Mouse (Mus musculus): ENCODE results near the gene Dmpk. TPM values are rescaled to one million over a fixed set of nuclear protein-coding genes. Genes with fewer than 3 reads are reported as not detected.

The Dmpk gene
- polyA plus RNA-seq, 1 experiment from 2014 or later = 16.4 TPM

GRCm38 (mm10) chr7:19096421-19096976, 12.8 kb downstream of the Dmpk start:
- Histone ChIP-seq H3K27ac (ENCODE audit: poor library complexity, severe bottlenecking) (peak overlapping the region; percentile 99), H3K27me3 (replicated peaks) (no peaks in the 10 kb centered on the region; the same call in 1 of the 2 replicates), H3K9me3 (replicated peaks) (no peaks in the 10 kb centered on the region), H3K4me1 (replicated peaks) (peaks cover 44% of the 10 kb centered on the region), H3K36me3 (peaks cover 22% of the 10 kb centered on the region), H3K9ac (peak overlapping the region; percentile 97), H3K4me3 (peak overlapping the region; percentile 79), H3K4me2 (peak overlapping the region; percentile 88)
- ATAC-seq (ENCODE audit: insufficient number of reproducible peaks, low FRiP score) = no peak
- WGBS = 49% methylated on average over 5 of the region's 5 CpGs

GRCm38 (mm10) chr7:19097217-19097616, 13.6 kb downstream of the Dmpk start:
- Histone ChIP-seq H3K36me3 (peaks cover 15% of the 10 kb centered on the region), H3K9ac (peak overlapping the region; percentile 97), H3K27ac (ENCODE audit: poor library complexity, severe bottlenecking) (no peak overlapping the region), H3K4me3 (no peak overlapping the region), H3K27me3 (replicated peaks) (no peaks in the 10 kb centered on the region), H3K9me3 (replicated peaks) (no peaks in the 10 kb centered on the region), H3K4me1 (replicated peaks) (peaks cover 37% of the 10 kb centered on the region), H3K4me2 (peak overlapping the region; percentile 88)
- 40% methylated on average over 2 of the region's 2 CpGs for WGBS
- ATAC-seq (ENCODE audit: insufficient number of reproducible peaks, low FRiP score) = no peak

GRCm38 (mm10) chr7:19097863-19098262, 14.2 kb downstream of the Dmpk start:
- Histone ChIP-seq H3K27ac (ENCODE audit: poor library complexity, severe bottlenecking) (no peak overlapping the region), H3K36me3 (peaks cover 15% of the 10 kb centered on the region), H3K9ac (no peak overlapping the region; the same call in 1 of the 2 replicates), H3K4me3 (no peak overlapping the region), H3K27me3 (replicated peaks) (no peaks in the 10 kb centered on the region), H3K4me2 (no peak overlapping the region), H3K9me3 (replicated peaks) (peaks cover 4% of the 10 kb centered on the region), H3K4me1 (replicated peaks) (peaks cover 30% of the 10 kb centered on the region)
- no peak for ATAC-seq (ENCODE audit: insufficient number of reproducible peaks, low FRiP score)

- WGBS = 68% methylated on average over 7 of the region's 7 CpGs
- Histone ChIP-seq H3K9me3 (replicated peaks) (peaks cover 11% of the 10 kb centered on the region), H3K27ac (ENCODE audit: poor library complexity, severe bottlenecking) (no peak overlapping the region), H3K4me3 (no peak overlapping the region), H3K9ac (no peak overlapping the region), H3K27me3 (replicated peaks) (no peaks in the 10 kb centered on the region), H3K4me1 (replicated peaks) (peaks cover 23% of the 10 kb centered on the region), H3K4me2 (no peak overlapping the region), H3K36me3 (peaks cover 15% of the 10 kb centered on the region)
- no peak for ATAC-seq (ENCODE audit: insufficient number of reproducible peaks, low FRiP score)
Observed at GRCm38 (mm10) chr7:19098811-19099210, 15.2 kb downstream of the Dmpk start.

- Histone ChIP-seq H3K9ac (no peak overlapping the region), H3K4me2 (no peak overlapping the region), H3K27ac (ENCODE audit: poor library complexity, severe bottlenecking) (no peak overlapping the region), H3K36me3 (peaks cover 15% of the 10 kb centered on the region), H3K9me3 (replicated peaks) (peaks cover 11% of the 10 kb centered on the region), H3K27me3 (replicated peaks) (no peaks in the 10 kb centered on the region), H3K4me1 (replicated peaks) (peaks cover 23% of the 10 kb centered on the region), H3K4me3 (no peak overlapping the region)
- ATAC-seq (ENCODE audit: insufficient number of reproducible peaks, low FRiP score) = no peak
- 62% methylated on average over 1 of the region's 1 CpGs for WGBS
Observed at GRCm38 (mm10) chr7:19100290-19100689, 16.6 kb downstream of the Dmpk start.

GRCm38 (mm10) chr7:19103741-19104140, 20.1 kb downstream of the Dmpk start:
- no peak overlapping the region for H3K4me2 ChIP-seq
- H3K36me3 ChIP-seq = no peaks in the 10 kb centered on the region; the same call in 1 of the 2 replicates
- no peak overlapping the region for H3K9ac ChIP-seq
- H3K27ac ChIP-seq (ENCODE audit: poor library complexity, severe bottlenecking) = no peak overlapping the region
- no peak overlapping the region for H3K4me3 ChIP-seq
- no peak for ATAC-seq (ENCODE audit: insufficient number of reproducible peaks, low FRiP score)
- peaks cover 10% of the 10 kb centered on the region for H3K4me1 ChIP-seq (replicated peaks)
- H3K27me3 ChIP-seq (replicated peaks) = no peaks in the 10 kb centered on the region
- peaks cover 11% of the 10 kb centered on the region for H3K9me3 ChIP-seq (replicated peaks)

- Histone ChIP-seq H3K4me1 (replicated peaks) (peaks cover 10% of the 10 kb centered on the region), H3K4me2 (no peak overlapping the region), H3K9me3 (replicated peaks) (peaks cover 11% of the 10 kb centered on the region), H3K9ac (no peak overlapping the region), H3K4me3 (no peak overlapping the region), H3K27ac (ENCODE audit: poor library complexity, severe bottlenecking) (no peak overlapping the region), H3K36me3 (no peaks in the 10 kb centered on the region; the same call in 1 of the 2 replicates), H3K27me3 (replicated peaks) (no peaks in the 10 kb centered on the region)
- WGBS = 73% methylated on average over 2 of the region's 2 CpGs
- no peak for ATAC-seq (ENCODE audit: insufficient number of reproducible peaks, low FRiP score)
Observed at GRCm38 (mm10) chr7:19104486-19104885, 20.8 kb downstream of the Dmpk start.

GRCm38 (mm10) chr7:19107436-19107835, 23.8 kb downstream of the Dmpk start:
- H3K27ac ChIP-seq (ENCODE audit: poor library complexity, severe bottlenecking) = no peak overlapping the region; the same call in 1 of the 2 replicates
- peaks cover 10% of the 10 kb centered on the region for H3K4me1 ChIP-seq (replicated peaks)
- no peak for ATAC-seq (ENCODE audit: insufficient number of reproducible peaks, low FRiP score)
- H3K9ac ChIP-seq = no peak overlapping the region
- H3K4me2 ChIP-seq = no peak overlapping the region
- no peak overlapping the region for H3K4me3 ChIP-seq
- no peaks in the 10 kb centered on the region for H3K27me3 ChIP-seq (replicated peaks)
- 48% methylated on average over 3 of the region's 3 CpGs for WGBS
- peaks cover 11% of the 10 kb centered on the region for H3K9me3 ChIP-seq (replicated peaks)
- H3K36me3 ChIP-seq = no peaks in the 10 kb centered on the region; the same call in 1 of the 2 replicates

GRCm38 (mm10) chr7:19109565-19109964, 25.9 kb downstream of the Dmpk start:
- peaks cover 10% of the 10 kb centered on the region for H3K4me1 ChIP-seq (replicated peaks)
- H3K4me2 ChIP-seq = no peak overlapping the region
- no peak overlapping the region for H3K4me3 ChIP-seq
- H3K9ac ChIP-seq = no peak overlapping the region
- no peak overlapping the region for H3K27ac ChIP-seq (ENCODE audit: poor library complexity, severe bottlenecking)
- ATAC-seq (ENCODE audit: insufficient number of reproducible peaks, low FRiP score) = no peak
- no peaks in the 10 kb centered on the region for H3K27me3 ChIP-seq (replicated peaks)
- WGBS = 70% methylated on average over 1 of the region's 1 CpGs
- no peaks in the 10 kb centered on the region for H3K36me3 ChIP-seq
- H3K9me3 ChIP-seq (replicated peaks) = no peaks in the 10 kb centered on the region

- Histone ChIP-seq H3K4me1 (replicated peaks) (peaks cover 24% of the 10 kb centered on the region), H3K4me2 (peak within 1 kb of the TSS; percentile 64), H3K4me3 (peak within 1 kb of the TSS; percentile 30), H3K9ac (no peak within 1 kb of the TSS), H3K27ac (ENCODE audit: poor library complexity, severe bottlenecking) (no peak within 1 kb of the TSS), H3K9me3 (replicated peaks) (peaks cover 10% of the 10 kb centered on the region; the same call in 1 of the 2 replicates), H3K36me3 (no peaks in the 10 kb centered on the region), H3K27me3 (replicated peaks) (no peaks in the 10 kb centered on the region)
- WGBS = 20% methylated on average over 64 of the region's 64 CpGs
- peak; percentile 45 for ATAC-seq (ENCODE audit: insufficient number of reproducible peaks, low FRiP score)
Observed at GRCm38 (mm10) chr7:19118028-19118771, 34.6 kb downstream of the Dmpk start, which contains the start of gene Gm4969. Gene Gm4969 (minus strand): TSS chr7:19118368.

GRCm38 (mm10) chr7:19119083-19119482, 35.4 kb downstream of the Dmpk start:
- WGBS = 88% methylated on average over 8 of the region's 8 CpGs

More at GRCm38 (mm10) chr7:19119083-19119482, 35.4 kb downstream of the Dmpk start:
- Histone ChIP-seq H3K36me3 (no peaks in the 10 kb centered on the region), H3K4me3 (no peak overlapping the region), H3K27ac (ENCODE audit: poor library complexity, severe bottlenecking) (no peak overlapping the region), H3K4me1 (replicated peaks) (peaks cover 24% of the 10 kb centered on the region), H3K4me2 (no peak overlapping the region), H3K9me3 (replicated peaks) (peaks cover 10% of the 10 kb centered on the region; the same call in 1 of the 2 replicates), H3K27me3 (replicated peaks) (no peaks in the 10 kb centered on the region), H3K9ac (no peak overlapping the region)
- ATAC-seq (ENCODE audit: insufficient number of reproducible peaks, low FRiP score) = no peak
